Mouse (Mus musculus): Measurements from ENCODE around the gene 4933416C03Rik.

The 4933416C03Rik gene

DNA sequence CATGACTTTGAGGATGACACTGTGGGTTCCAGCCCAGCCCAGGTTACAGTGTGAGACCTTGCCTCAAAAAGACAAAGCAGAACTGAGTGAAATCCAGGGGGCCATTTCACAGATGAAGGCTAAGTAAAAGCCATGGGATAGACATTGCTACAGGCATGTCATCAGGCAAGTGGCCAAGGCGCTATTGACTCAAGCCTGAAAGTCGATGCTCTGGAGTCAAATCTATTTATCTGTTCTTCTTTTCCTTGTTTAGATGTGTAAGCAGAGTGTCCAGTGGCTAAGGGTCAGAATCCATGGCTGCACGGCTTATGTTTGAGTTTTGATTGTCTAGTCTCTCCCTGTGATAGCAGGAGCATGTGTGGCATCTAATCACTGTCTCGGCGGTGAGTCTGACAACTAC, 35.1 kb downstream of the 4933416C03Rik start:
- no peak for DNase-seq

DNA sequence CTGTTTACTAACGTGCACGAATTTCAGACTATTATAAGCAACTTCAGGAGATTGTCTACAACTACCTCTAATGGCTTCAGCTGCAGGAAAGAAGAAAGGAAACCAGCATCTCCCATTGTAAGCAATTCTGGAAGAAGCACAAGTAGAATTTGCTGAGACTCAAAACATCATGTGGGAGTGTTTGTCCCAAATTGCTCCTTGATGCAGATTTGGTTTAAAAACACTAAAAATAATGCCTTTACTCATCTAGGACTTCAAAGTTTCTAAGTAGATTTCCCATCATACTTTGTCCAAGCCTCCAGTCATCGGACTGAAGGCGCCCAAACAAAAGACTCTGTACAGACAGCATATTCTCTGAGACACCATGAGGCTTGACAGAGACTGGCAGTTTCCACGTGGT, 37.8 kb downstream of the 4933416C03Rik start:
- no peak for DNase-seq
